Mouse (Mus musculus) urinary bladder, postnatal 4 days (tissue): ENCODE measurements around the gene Rgmb.

Experiments
- DNase-seq, 2 experiments: peaks; one replicate each; pipeline ENCODE4 v3.0.0; 2021 to 2022; ENCODE audit warnings: low spot score in 2 of 2

Gene Rgmb

GRCm38 (mm10) chr17:15822376-15822775, 8.5 kb downstream of the Rgmb start:
- DNase-seq = no peak

- no peak for DNase-seq
These were observed 9.1 kb downstream of the Rgmb start for GRCm38 (mm10) chr17:15821706-15822105.

GRCm38 (mm10) chr17:15820761-15821160, 10.1 kb downstream of the Rgmb start:
- DNase-seq = no peak

- no peak for DNase-seq
These were observed 10.7 kb downstream of the Rgmb start for GRCm38 (mm10) chr17:15820146-15820545.

- no peak for DNase-seq
These were observed 12.5 kb downstream of the Rgmb start for GRCm38 (mm10) chr17:15818372-15818771.

GRCm38 (mm10) chr17:15817634-15818033, 13.2 kb downstream of the Rgmb start:
- DNase-seq = no peak

GRCm38 (mm10) chr17:15817096-15817450, 13.8 kb downstream of the Rgmb start:
- DNase-seq = no peak

- no peak for DNase-seq
These were observed 14.3 kb downstream of the Rgmb start for GRCm38 (mm10) chr17:15816379-15817095.

GRCm38 (mm10) chr17:15815312-15816018, 15.4 kb downstream of the Rgmb start:
- no peak for DNase-seq

- no peak for DNase-seq
These were observed 17.1 kb downstream of the Rgmb start for GRCm38 (mm10) chr17:15813658-15814212.

GRCm38 (mm10) chr17:15812136-15812778, 18.6 kb downstream of the Rgmb start:
- DNase-seq = no peak

GRCm38 (mm10) chr17:15809949-15810348, 20.9 kb downstream of the Rgmb start:
- DNase-seq = no peak

GRCm38 (mm10) chr17:15808468-15809374, 22.1 kb downstream of the Rgmb start:
- no peak for DNase-seq

- DNase-seq = no peak
These were observed 22.8 kb downstream of the Rgmb start for GRCm38 (mm10) chr17:15808015-15808414.

GRCm38 (mm10) chr17:15807295-15807984, 23.4 kb downstream of the Rgmb start:
- DNase-seq = no peak

GRCm38 (mm10) chr17:15804008-15804812, 26.6 kb downstream of the Rgmb start:
- DNase-seq = no peak

GRCm38 (mm10) chr17:15799195-15799793, 31.5 kb downstream of the Rgmb start:
- DNase-seq = no peak

- no peak for DNase-seq
These were observed 40.1 kb downstream of the Rgmb start for GRCm38 (mm10) chr17:15790716-15791115.

- DNase-seq = no peak
These were observed 43.8 kb downstream of the Rgmb start for GRCm38 (mm10) chr17:15787036-15787435.

- DNase-seq = no peak
These were observed 52.9 kb downstream of the Rgmb start for GRCm38 (mm10) chr17:15777979-15778378.
